Mouse (Mus musculus): ENCODE results near the gene Slc27a1. TPM values are rescaled to one million over a fixed set of nuclear protein-coding genes. Genes with fewer than 3 reads are reported as not detected.

Gene Slc27a1
- total and polyA plus RNA-seq, 3 experiments = 0.46 to 1.3 TPM; not detected in 1

- 0 out of 4 replicates have a peak, but pooled peaks cover 0 to 4% of the 10 kb centered on the region in 2 experiments for H3K4me1 ChIP-seq (ENCODE audit: control insufficient read depth in 1 of 2, insufficient read depth in 2 of 2, low read length in 2 of 2)
- H3K27ac ChIP-seq (ENCODE audit: control insufficient read depth, low read depth, low read length) = no peak overlapping the region
- no peak for TF ChIP-seq GABPA (IDR thresholded peaks at IDR 0.05; ENCODE audit: low read depth, low read length)
- no peak for TF ChIP-seq CHD1 (IDR thresholded peaks at IDR 0.05; ENCODE audit: low read depth, low read length)
- no peak for TF ChIP-seq CTCF (IDR thresholded peaks at IDR 0.05 in 2 of 3, conservative IDR thresholded peaks at IDR 0.05 in 1 of 3; ENCODE audit: control insufficient read depth in 1 of 3, insufficient read depth in 1 of 3, low read depth in 2 of 3, low read length in 3 of 3, poor library complexity in 1 of 3, severe bottlenecking in 1 of 3)
- no peak for TF ChIP-seq ZMIZ1 (IDR thresholded peaks at IDR 0.05; ENCODE audit: low read depth, low read length)
- TF ChIP-seq USF1 (IDR thresholded peaks at IDR 0.05; ENCODE audit: low read depth, low read length) = no peak
- TF ChIP-seq ZNF384 (IDR thresholded peaks at IDR 0.05; ENCODE audit: low read depth, low read length) = no peak
- TF ChIP-seq EP300 (IDR thresholded peaks at IDR 0.05; ENCODE audit: low read depth in 1 of 2, low read length in 2 of 2) = no peak
- no peaks in the 10 kb centered on the region for H3K36me3 ChIP-seq (ENCODE audit: control insufficient read depth in 1 of 2, insufficient read depth in 2 of 2, low read length in 2 of 2)
- no peak overlapping the region for H3K4me3 ChIP-seq (ENCODE audit: control insufficient read depth in 1 of 2, insufficient read depth in 1 of 2, low read depth in 2 of 2, low read length in 2 of 2)
- no peak overlapping the region for H3K9ac ChIP-seq (ENCODE audit: control insufficient read depth, low read depth, low read length, poor library complexity, severe bottlenecking)
- no peak for DNase-seq (ENCODE audit: low read depth, low spot score)
- H3K27me3 ChIP-seq (ENCODE audit: control insufficient read depth in 1 of 2, insufficient read depth in 2 of 2, low read length in 2 of 2) = no peaks in the 10 kb centered on the region
- no peaks in the 10 kb centered on the region for H3K79me2 ChIP-seq (ENCODE audit: control insufficient read depth, insufficient read depth, low read length, poor library complexity)
- H3K9me3 ChIP-seq (replicated peaks; ENCODE audit: insufficient read depth, low read length) = no peaks in the 10 kb centered on the region
These were observed 11.5 kb downstream of the Slc27a1 start for GRCm38 (mm10) chr8:71580201-71580600.

DNA sequence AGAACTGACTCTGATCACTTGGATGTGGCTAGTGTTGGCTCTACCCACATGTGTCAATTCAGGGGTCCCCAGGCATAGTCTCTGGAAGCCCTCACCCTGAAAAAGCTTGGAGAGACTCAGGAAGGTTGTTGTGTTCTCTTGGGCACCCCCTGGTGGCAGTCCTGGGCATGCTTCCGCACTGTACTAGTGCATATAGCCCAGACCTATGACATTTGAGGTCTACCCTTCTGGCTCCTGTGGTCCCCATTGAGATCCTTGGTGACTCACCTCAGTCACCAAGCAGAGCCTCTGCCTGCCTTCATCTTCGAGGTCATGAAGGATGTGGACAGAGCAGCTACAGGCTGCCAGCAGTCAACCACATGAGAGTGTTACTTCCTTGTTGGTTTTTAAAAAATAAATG, 18.2 kb downstream of the Slc27a1 start:
- Histone ChIP-seq H3K27ac (ENCODE audit: control insufficient read depth, low read depth, low read length) (no peak overlapping the region), H3K9me3 (replicated peaks; ENCODE audit: insufficient read depth, low read length) (no peaks in the 10 kb centered on the region), H3K9ac (ENCODE audit: control insufficient read depth, low read depth, low read length, poor library complexity, severe bottlenecking) (no peak overlapping the region), H3K4me3 (ENCODE audit: control insufficient read depth in 1 of 2, insufficient read depth in 1 of 2, low read depth in 2 of 2, low read length in 2 of 2) (no peak overlapping the region), H3K4me1 (ENCODE audit: control insufficient read depth in 1 of 2, insufficient read depth in 2 of 2, low read length in 2 of 2) (0 out of 4 replicates have a peak, but pooled peaks cover 0 to 5% of the 10 kb centered on the region in 2 experiments), H3K27me3 (ENCODE audit: control insufficient read depth in 1 of 2, insufficient read depth in 2 of 2, low read length in 2 of 2) (no peaks in the 10 kb centered on the region), H3K79me2 (ENCODE audit: control insufficient read depth, insufficient read depth, low read length, poor library complexity) (peaks cover 4% of the 10 kb centered on the region), H3K36me3 (ENCODE audit: control insufficient read depth in 1 of 2, insufficient read depth in 2 of 2, low read length in 2 of 2) (no peaks in the 10 kb centered on the region)
- DNase-seq (ENCODE audit: low read depth, low spot score) = peak; percentile 38
- TF ChIP-seq ETS1 (IDR thresholded peaks at IDR 0.05; ENCODE audit: low read depth, low read length) (no peak), SMC3 (IDR thresholded peaks at IDR 0.05; ENCODE audit: low read depth, low read length) (peak; percentile 33; the same call in 1 of the 2 replicates), POLR2AphosphoS5 (IDR thresholded peaks at IDR 0.05; ENCODE audit: borderline replicate concordance, low read depth, low read length) (no peak), ZNF384 (IDR thresholded peaks at IDR 0.05; ENCODE audit: low read depth, low read length) (no peak), EP300 (IDR thresholded peaks at IDR 0.05; ENCODE audit: low read depth in 1 of 2, low read length in 2 of 2) (no peak), CTCF (IDR thresholded peaks at IDR 0.05 in 2 of 3, conservative IDR thresholded peaks at IDR 0.05 in 1 of 3; ENCODE audit: control insufficient read depth in 1 of 3, insufficient read depth in 1 of 3, low read depth in 2 of 3, low read length in 3 of 3, poor library complexity in 1 of 3, severe bottlenecking in 1 of 3) (peak; percentile 52 to 69 (median 54)), BHLHE40 (IDR thresholded peaks at IDR 0.05; ENCODE audit: borderline replicate concordance, low read depth, low read length) (no peak)

DNA sequence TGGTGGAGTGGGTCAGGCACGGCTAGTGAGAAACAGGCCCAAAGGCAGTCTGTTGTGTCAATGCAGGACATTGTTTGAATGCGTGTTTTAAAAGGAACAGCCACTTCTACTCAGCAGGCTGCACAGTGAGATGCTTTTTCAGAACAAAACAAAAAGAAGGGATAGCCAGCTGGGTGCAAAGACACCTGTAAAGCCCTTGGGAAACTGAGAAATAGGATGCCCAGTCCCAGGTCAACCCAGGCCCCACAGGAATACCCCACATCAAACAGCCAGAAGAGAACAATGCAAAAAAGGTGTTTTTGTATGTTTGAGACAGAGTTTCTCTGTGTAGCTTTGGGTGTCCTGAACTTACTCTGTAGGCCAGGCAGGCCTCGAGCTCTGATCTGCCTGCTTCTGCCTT, 20.1 kb downstream of the Slc27a1 start:
- Histone ChIP-seq H3K9ac (ENCODE audit: control insufficient read depth, low read depth, low read length, poor library complexity, severe bottlenecking) (no peak overlapping the region), H3K4me3 (ENCODE audit: control insufficient read depth in 1 of 2, insufficient read depth in 1 of 2, low read depth in 2 of 2, low read length in 2 of 2) (no peak overlapping the region), H3K36me3 (ENCODE audit: control insufficient read depth in 1 of 2, insufficient read depth in 2 of 2, low read length in 2 of 2) (peaks cover 0 to 7% of the 10 kb centered on the region in 2 experiments; a peak in 3 of 4 replicates), H3K79me2 (ENCODE audit: control insufficient read depth, insufficient read depth, low read length, poor library complexity) (peaks cover 20% of the 10 kb centered on the region), H3K27me3 (ENCODE audit: control insufficient read depth in 1 of 2, insufficient read depth in 2 of 2, low read length in 2 of 2) (no peaks in the 10 kb centered on the region), H3K9me3 (replicated peaks; ENCODE audit: insufficient read depth, low read length) (no peaks in the 10 kb centered on the region), H3K27ac (ENCODE audit: control insufficient read depth, low read depth, low read length) (no peak overlapping the region), H3K4me1 (ENCODE audit: control insufficient read depth in 1 of 2, insufficient read depth in 2 of 2, low read length in 2 of 2) (peaks cover 2 to 13% of the 10 kb centered on the region in 2 experiments; a peak in 3 of 4 replicates)
- TF ChIP-seq JUND (IDR thresholded peaks at IDR 0.05; ENCODE audit: low read depth, low read length) (no peak), TAL1 (IDR thresholded peaks at IDR 0.05; ENCODE audit: low read length) (no peak), KAT2A (conservative IDR thresholded peaks at IDR 0.05; ENCODE audit: low read depth, low read length) (no peak), UBTF (IDR thresholded peaks at IDR 0.05; ENCODE audit: borderline replicate concordance, insufficient read depth, low read depth, low read length) (no peak), NELFE (IDR thresholded peaks at IDR 0.05; ENCODE audit: low read depth, low read length) (no peak), MAZ (IDR thresholded peaks at IDR 0.05; ENCODE audit: low read depth, low read length) (no peak), POLR2A (IDR thresholded peaks at IDR 0.05; ENCODE audit: control insufficient read depth in 1 of 2, insufficient read depth in 1 of 2, low read depth in 1 of 2, low read length in 2 of 2, poor library complexity in 1 of 2) (no peak), POLR2AphosphoS2 (IDR thresholded peaks at IDR 0.05; ENCODE audit: low read length) (no peak), SIN3A (IDR thresholded peaks at IDR 0.05; ENCODE audit: low read length) (no peak), CTCF (IDR thresholded peaks at IDR 0.05 in 2 of 3, conservative IDR thresholded peaks at IDR 0.05 in 1 of 3; ENCODE audit: control insufficient read depth in 1 of 3, insufficient read depth in 1 of 3, low read depth in 2 of 3, low read length in 3 of 3, poor library complexity in 1 of 3, severe bottlenecking in 1 of 3) (no peak), CHD2 (IDR thresholded peaks at IDR 0.05; ENCODE audit: low read length) (no peak), RCOR1 (IDR thresholded peaks at IDR 0.05; ENCODE audit: low read depth, low read length) (no peak), GABPA (IDR thresholded peaks at IDR 0.05; ENCODE audit: low read depth, low read length) (no peak), E2F4 (IDR thresholded peaks at IDR 0.05; ENCODE audit: borderline replicate concordance, low read depth, low read length) (no peak), TCF12 (IDR thresholded peaks at IDR 0.05; ENCODE audit: low read depth, low read length) (no peak), NRF1 (IDR thresholded peaks at IDR 0.05; ENCODE audit: insufficient read depth, low read depth, low read length, poor library complexity, severe bottlenecking) (no peak)
- DNase-seq (ENCODE audit: low read depth, low spot score) = no peak

Measured in MEL (cell line).